Mouse (Mus musculus): Measurements from ENCODE around the gene Nkd2.

- TF ChIP-seq CTCF (IDR thresholded peaks at IDR 0.05; ENCODE audit: low read depth, low read length) (no peak), POLR2A (IDR thresholded peaks at IDR 0.05; ENCODE audit: borderline replicate concordance, low read depth, low read length) (no peak)
Measured at GRCm38 (mm10) chr13:73793171-73793570, 54.3 kb downstream of the Nkd2 start.

Data from bone marrow macrophage, adult 2 months (primary cell).